Comparison of ENCODE assay signal across 29 mouse cellular contexts in the genomic region with DNA sequence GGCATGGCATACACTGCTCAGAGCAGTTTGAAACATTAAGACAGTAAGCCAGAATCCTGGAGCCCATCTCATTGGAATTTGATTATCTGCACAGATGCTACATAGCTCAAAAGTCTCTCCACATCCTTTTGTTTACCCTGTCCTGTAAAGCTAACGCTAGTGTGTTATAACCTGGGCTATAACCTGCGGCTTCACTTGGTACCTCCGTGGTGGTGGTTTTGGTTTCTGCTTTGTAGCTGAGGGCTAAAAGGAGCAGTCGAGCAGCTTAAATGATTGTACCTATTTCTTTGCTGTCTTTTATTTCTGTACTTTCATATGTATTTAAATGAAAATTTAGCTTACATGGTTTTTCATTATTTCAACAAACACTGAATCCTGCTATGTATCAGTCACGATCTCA. TPM values are rescaled to one million over a fixed set of nuclear protein-coding genes. Genes with fewer than 3 reads are reported as not detected.
A peak's percentile ranks its signal among the peaks of the same experiment; 100 is the strongest.
DNase-seq lines count a peak whose midpoint lies in the region; ATAC-seq and TF ChIP-seq lines count a peak whose summit lies in the region.
"Had no signal": no experiment of that assay in that cellular context is flagged by ENCODE, and none has a peak within 500 bp of the region (broad histone marks: within the 10 kb centered on the region; RNA-seq: fewer than 3 reads in every experiment).

No protein-coding gene starts in this region.

- no peak overlapping the region for H3K27ac ChIP-seq in hindbrain, embryonic 15.5 days (replicated peaks)
- H3K27ac ChIP-seq in hindbrain, embryonic 11.5 days (ENCODE audit: low read depth, low read length), result no peak overlapping the region
- H3K27ac ChIP-seq in CH12.LX (ENCODE audit: insufficient read depth, low read depth), result peak overlapping the region; percentile 15; the same call in 1 of the 2 replicates
- no peak overlapping the region for H3K27ac ChIP-seq in kidney, embryonic 16.5 days (ENCODE audit: low read length)
- H3K27ac ChIP-seq: embryonic facial prominence, embryonic 10.5 days; embryonic facial prominence, embryonic 15.5 days; forebrain, embryonic 12.5 days; heart, embryonic 10.5 days; hindbrain, embryonic 13.5 days; kidney, postnatal 0 days; limb, embryonic 13.5 days; stomach, postnatal 0 days had no signal

- H3K4me1 ChIP-seq in hindbrain, embryonic 15.5 days (replicated peaks), result peaks cover 45% of the 10 kb centered on the region
- 0 out of 2 replicates have a peak, but pooled peaks cover 2% of the 10 kb centered on the region for H3K4me1 ChIP-seq in hindbrain, embryonic 11.5 days (replicated peaks; ENCODE audit: control insufficient read depth, insufficient read depth, low read length)
- peaks cover 8 to 43% of the 10 kb centered on the region in 2 experiments for H3K4me1 ChIP-seq in CH12.LX (ENCODE audit: control insufficient read depth in 1 of 2, insufficient read depth in 2 of 2)
- peaks cover 29% of the 10 kb centered on the region for H3K4me1 ChIP-seq in kidney, embryonic 16.5 days (ENCODE audit: insufficient read depth, low read length)

- dilution Hi-C loops in CH12.LX (cut with MboI; ENCODE audit: extremely low pct_ligation_motif_present, extremely low pct_unique_long_range_greater_than_20kb, low sequenced_read_pairs), result no loop called here

- H3K4me3 ChIP-seq in hindbrain, embryonic 15.5 days, result no peak overlapping the region
- H3K4me3 ChIP-seq in hindbrain, embryonic 11.5 days (ENCODE audit: low read depth, low read length), result no peak overlapping the region
- H3K4me3 ChIP-seq in CH12.LX (replicated peaks in 1 of 3; ENCODE audit: low read depth in 2 of 3, low read length in 2 of 3, poor library complexity in 1 of 3), result peak overlapping the region; percentile 41 to 53 (median 52)
- no peak overlapping the region for H3K4me3 ChIP-seq in kidney, embryonic 16.5 days (ENCODE audit: low read length)
- H3K4me3 ChIP-seq: embryonic facial prominence, embryonic 10.5 days; embryonic facial prominence, embryonic 15.5 days; forebrain, embryonic 12.5 days; heart, embryonic 10.5 days; hindbrain, embryonic 13.5 days; limb, embryonic 13.5 days had no signal

- no peaks in the 10 kb centered on the region for H3K9me3 ChIP-seq in hindbrain, embryonic 15.5 days
- no peaks in the 10 kb centered on the region for H3K9me3 ChIP-seq in hindbrain, embryonic 11.5 days (ENCODE audit: control insufficient read depth, low read length)
- no peaks in the 10 kb centered on the region for H3K9me3 ChIP-seq in CH12.LX (replicated peaks; ENCODE audit: low read length)
- H3K9me3 ChIP-seq in kidney, embryonic 16.5 days (ENCODE audit: low read length), result no peaks in the 10 kb centered on the region
- H3K9me3 ChIP-seq: embryonic facial prominence, embryonic 10.5 days; embryonic facial prominence, embryonic 15.5 days; forebrain, embryonic 12.5 days; heart, embryonic 10.5 days; hindbrain, embryonic 13.5 days; limb, embryonic 13.5 days had no signal

- no peak for TF ChIP-seq CTCF in CH12.LX (conservative IDR thresholded peaks at IDR 0.05 in 1 of 2, IDR thresholded peaks at IDR 0.05 in 1 of 2; ENCODE audit: low read depth in 2 of 2, low read length in 2 of 2)

- 0 out of 2 replicates have a peak overlapping the region, but pooled peaks have one; percentile 24 for H3K4me2 ChIP-seq in hindbrain, embryonic 15.5 days
- no peak overlapping the region for H3K4me2 ChIP-seq in hindbrain, embryonic 11.5 days (replicated peaks; ENCODE audit: low read depth, low read length)
- peak overlapping the region; percentile 93 for H3K4me2 ChIP-seq in CH12.LX (ENCODE audit: insufficient read depth, low read depth, poor library complexity, severe bottlenecking)
- H3K4me2 ChIP-seq in kidney, embryonic 16.5 days (replicated peaks; ENCODE audit: low read depth, low read length), result no peak overlapping the region
- H3K4me2 ChIP-seq: embryonic facial prominence, embryonic 15.5 days; limb, embryonic 13.5 days; liver, embryonic 11.5 days; midbrain, embryonic 11.5 days had no signal

- no peak for ATAC-seq in hindbrain, embryonic 15.5 days (ENCODE audit: low FRiP score, low read depth)
- no peak for ATAC-seq in hindbrain, embryonic 11.5 days (ENCODE audit: low FRiP score)
- ATAC-seq in kidney, embryonic 16.5 days (ENCODE audit: low FRiP score, low TSS enrichment), result no peak
- ATAC-seq: forebrain, postnatal 0 days; inflammation-experienced regulatory T-cells, adult 6 months had no signal

- no peaks in the 10 kb centered on the region for H3K27me3 ChIP-seq in hindbrain, embryonic 15.5 days
- H3K27me3 ChIP-seq in hindbrain, embryonic 11.5 days (ENCODE audit: control insufficient read depth, insufficient read depth, low read length), result no peaks in the 10 kb centered on the region
- no peaks in the 10 kb centered on the region for H3K27me3 ChIP-seq in CH12.LX (replicated peaks)
- H3K27me3 ChIP-seq in kidney, embryonic 16.5 days (ENCODE audit: insufficient read depth, low read length), result no peaks in the 10 kb centered on the region
- H3K27me3 ChIP-seq: embryonic facial prominence, embryonic 15.5 days; forebrain, embryonic 12.5 days; hindbrain, embryonic 13.5 days; limb, embryonic 13.5 days had no signal

- no peak overlapping the region for H3K9ac ChIP-seq in hindbrain, embryonic 15.5 days
- no peak overlapping the region for H3K9ac ChIP-seq in hindbrain, embryonic 11.5 days (ENCODE audit: low read depth, low read length)
- peak overlapping the region; percentile 81 for H3K9ac ChIP-seq in CH12.LX (ENCODE audit: insufficient read depth, low read depth)
- no peak overlapping the region for H3K9ac ChIP-seq in kidney, embryonic 16.5 days (replicated peaks; ENCODE audit: low read length)
- H3K9ac ChIP-seq: embryonic facial prominence, embryonic 15.5 days; forebrain, embryonic 12.5 days; forebrain, postnatal 0 days had no signal

- 0 out of 2 replicates have a peak, but pooled peaks have one; percentile 5 for TF ChIP-seq POLR2A in CH12.LX (IDR thresholded peaks at IDR 0.05; ENCODE audit: low read depth, low read length)

- 0 out of 2 replicates have a peak, but pooled peaks have one; percentile 9 for TF ChIP-seq EP300 in CH12.LX (IDR thresholded peaks at IDR 0.05; ENCODE audit: low read length)

- peaks cover 45% of the 10 kb centered on the region for H3K79me2 ChIP-seq in CH12.LX (replicated peaks; ENCODE audit: control insufficient read depth, extremely low read depth, insufficient read depth, poor library complexity, severe bottlenecking)

- TF ChIP-seq RAD21 in CH12.LX (IDR thresholded peaks at IDR 0.05; ENCODE audit: low read depth, low read length), result no peak

- in situ Hi-C loops in CH12.LX (cut with MboI; ENCODE audit: low pct_ligation_motif_present, low pct_unique_long_range_greater_than_20kb, low sequenced_read_pairs), result loop anchor here (5.0 to 25.0 kb wide), 2 partner anchors 80 to 160 kb away; no protein-coding TSS in a partner anchor

- DNase-seq in hindbrain, embryonic 11.5 days (ENCODE audit: low spot score), result no peak
- peak; percentile 35 for DNase-seq in thymus, postnatal 14 days
- no peak for DNase-seq in thymus, adult 18-20 months
- DNase-seq in CH12.LX (ENCODE audit: extremely low read depth), result no peak
- no peak for DNase-seq in yolk sac, embryonic 10.5 days (ENCODE audit: low spot score)
- DNase-seq: adrenal gland, adult 8-10 months; cerebellum, adult 8-10 months; cerebellum, postnatal 25 days; forebrain, postnatal 0 days; gastrocnemius, postnatal 10 days; heart, postnatal 36 days; kidney, adult 2 months; kidney, postnatal 4 days; lung, postnatal 36 days; right cerebral cortex, adult 18-20 months; right cerebral cortex, postnatal 4 days had no signal

- WGBS in hindbrain, embryonic 15.5 days, result 82% methylated on average over 5 of the region's 5 CpGs
- 85% methylated on average over 5 of the region's 5 CpGs for WGBS in hindbrain, embryonic 11.5 days
- 75% methylated on average over 5 of the region's 5 CpGs for WGBS in kidney, embryonic 16.5 days

- no peaks in the 10 kb centered on the region for H3K36me3 ChIP-seq in hindbrain, embryonic 15.5 days
- H3K36me3 ChIP-seq in hindbrain, embryonic 11.5 days (ENCODE audit: control insufficient read depth, insufficient read depth, low read length), result no peaks in the 10 kb centered on the region
- peaks cover 0 to 6% of the 10 kb centered on the region in 2 experiments for H3K36me3 ChIP-seq in CH12.LX (replicated peaks in 1 of 2; ENCODE audit: control insufficient read depth in 1 of 2, insufficient read depth in 1 of 2, low read length in 1 of 2)
- no peaks in the 10 kb centered on the region for H3K36me3 ChIP-seq in kidney, embryonic 16.5 days (ENCODE audit: insufficient read depth, low read length)
- H3K36me3 ChIP-seq: embryonic facial prominence, embryonic 15.5 days; forebrain, embryonic 12.5 days; heart, embryonic 10.5 days; hindbrain, embryonic 13.5 days; limb, embryonic 13.5 days had no signal

TF ChIP-seq in CH12.LX, 34 proteins besides CTCF, POLR2A, EP300 and RAD21:
- TF ChIP-seq MXI1 (IDR thresholded peaks at IDR 0.05; ENCODE audit: low read depth, low read length), result no peak
- no peak for TF ChIP-seq NRF1 (IDR thresholded peaks at IDR 0.05; ENCODE audit: low read depth, low read length)
- 0 out of 2 replicates have a peak, but pooled peaks have one; percentile 37 for TF ChIP-seq TBP (conservative IDR thresholded peaks at IDR 0.05; ENCODE audit: low read depth, low read length)
- TF ChIP-seq JUN (IDR thresholded peaks at IDR 0.05; ENCODE audit: insufficient read depth, low read depth, low read length), result no peak

RNA-seq across cellular contexts. Expression of a gene that starts 3.6 kb away (rescaled TPM):
- polyA plus RNA-seq in hindbrain, embryonic 15.5 days (2015; fragmentation: Nextera tagmentation; extraction: Ambion mirVana), result 73.4 and 78.3 TPM in 2 replicates
- 72.9 and 76.2 TPM in 2 replicates for polyA plus RNA-seq in hindbrain, embryonic 11.5 days (2014; fragmentation: Nextera tagmentation; extraction: Ambion mirVana)
- total RNA-seq in CH12.LX (2012; rRNA removed) (12.1 and 14.5 TPM in 2 replicates), CH12.LX (2014; rRNA removed) (6.3 and 8.5 TPM in 2 replicates)
- 13.6 and 17.2 TPM in 2 replicates for polyA plus RNA-seq in CH12.LX (2012; ENCODE audit: insufficient read length, low read depth)
- 59.7 and 69.6 TPM in 2 replicates for polyA plus RNA-seq in kidney, embryonic 16.5 days (2015; fragmentation: Nextera tagmentation; extraction: Ambion mirVana)

RNA-seq across cellular contexts. Expression of a gene that starts 4.1 kb away (rescaled TPM):
- 5.3 and 5.8 TPM in 2 replicates for polyA plus RNA-seq in hindbrain, embryonic 15.5 days (2015; fragmentation: Nextera tagmentation; extraction: Ambion mirVana)
- 7.9 and 8.8 TPM in 2 replicates for polyA plus RNA-seq in hindbrain, embryonic 11.5 days (2014; fragmentation: Nextera tagmentation; extraction: Ambion mirVana)
- 5.4 and 5.7 TPM in 2 replicates for total RNA-seq in CH12.LX (2012; rRNA removed)
- total RNA-seq in CH12.LX (2014; rRNA removed), result 2.2 and 2.8 TPM in 2 replicates
- 12.1 and 13.3 TPM in 2 replicates for polyA plus RNA-seq in CH12.LX (2012; ENCODE audit: insufficient read length, low read depth)
- 14.0 and 16.9 TPM in 2 replicates for polyA plus RNA-seq in kidney, embryonic 16.5 days (2015; fragmentation: Nextera tagmentation; extraction: Ambion mirVana)

Comparison
In these comparisons a context has a peak if more than half of its experiments do, and no peak if none do; other contexts are left out.
1. H3K4me2 ChIP-seq: peak in hindbrain, embryonic 15.5 days (single experiment) and CH12.LX (single experiment); none in hindbrain, embryonic 11.5 days (single experiment) and kidney, embryonic 16.5 days (single experiment).
2. H3K4me3 ChIP-seq: peak in CH12.LX (3 of 3); none in hindbrain, embryonic 15.5 days (single experiment), hindbrain, embryonic 11.5 days (single experiment) and kidney, embryonic 16.5 days (single experiment).